Mouse (Mus musculus): Measurements from ENCODE around the gene Cntn1. TPM values are rescaled to one million over a fixed set of nuclear protein-coding genes. Genes with fewer than 3 reads are reported as not detected.

Gene Cntn1
- polyA plus RNA-seq, 1 experiment from 2014 or later: 0.11 TPM

DNA sequence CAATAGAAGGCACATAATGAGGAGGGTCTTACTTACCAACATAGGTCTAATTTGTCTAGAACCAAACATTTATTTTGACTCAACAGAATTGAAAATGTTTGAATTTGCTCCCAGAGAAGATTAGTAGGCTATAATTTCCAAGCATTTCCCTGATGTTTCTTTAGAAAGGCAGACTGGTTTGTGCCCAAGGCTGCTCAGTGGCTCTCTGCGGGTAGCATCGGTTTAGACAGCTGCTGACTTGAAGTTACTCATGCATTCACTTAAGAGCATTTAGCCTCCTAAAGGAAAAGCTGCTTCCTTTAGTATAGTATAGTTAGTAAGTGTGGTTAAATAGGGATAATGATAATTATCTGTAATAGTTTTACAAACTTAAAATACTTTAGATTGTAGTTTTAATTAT lies 104.0 kb downstream of the Cntn1 start:
- Histone ChIP-seq H3K4me1 (no peaks in the 10 kb centered on the region), H3K27ac (no peak overlapping the region), H3K27me3 (replicated peaks) (no peaks in the 10 kb centered on the region), H3K4me2 (no peak overlapping the region), H3K9ac (no peak overlapping the region), H3K36me3 (no peaks in the 10 kb centered on the region), H3K9me3 (replicated peaks) (no peaks in the 10 kb centered on the region), H3K4me3 (no peak overlapping the region)
- 82% methylated on average over 2 of the region's 2 CpGs for WGBS (ENCODE audit: insufficient replicate concordance)
- no peak for ATAC-seq

DNA sequence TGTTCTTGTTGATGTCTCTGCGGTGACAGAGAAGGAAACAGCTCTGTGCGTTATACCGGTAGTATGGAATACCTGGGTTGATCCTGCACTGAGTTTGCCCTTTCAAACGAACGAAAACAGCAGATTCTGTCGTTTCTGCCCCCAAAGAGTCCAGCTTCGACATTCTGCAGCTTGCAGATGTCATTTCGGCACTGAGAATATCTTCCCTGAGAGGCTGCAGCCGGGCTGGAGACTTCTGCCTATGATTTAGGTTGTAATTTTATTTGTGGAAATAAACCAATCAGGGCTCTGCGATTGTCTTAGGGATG lies 109.8 kb downstream of the Cntn1 start:
- no peaks in the 10 kb centered on the region for H3K36me3 ChIP-seq

DNA sequence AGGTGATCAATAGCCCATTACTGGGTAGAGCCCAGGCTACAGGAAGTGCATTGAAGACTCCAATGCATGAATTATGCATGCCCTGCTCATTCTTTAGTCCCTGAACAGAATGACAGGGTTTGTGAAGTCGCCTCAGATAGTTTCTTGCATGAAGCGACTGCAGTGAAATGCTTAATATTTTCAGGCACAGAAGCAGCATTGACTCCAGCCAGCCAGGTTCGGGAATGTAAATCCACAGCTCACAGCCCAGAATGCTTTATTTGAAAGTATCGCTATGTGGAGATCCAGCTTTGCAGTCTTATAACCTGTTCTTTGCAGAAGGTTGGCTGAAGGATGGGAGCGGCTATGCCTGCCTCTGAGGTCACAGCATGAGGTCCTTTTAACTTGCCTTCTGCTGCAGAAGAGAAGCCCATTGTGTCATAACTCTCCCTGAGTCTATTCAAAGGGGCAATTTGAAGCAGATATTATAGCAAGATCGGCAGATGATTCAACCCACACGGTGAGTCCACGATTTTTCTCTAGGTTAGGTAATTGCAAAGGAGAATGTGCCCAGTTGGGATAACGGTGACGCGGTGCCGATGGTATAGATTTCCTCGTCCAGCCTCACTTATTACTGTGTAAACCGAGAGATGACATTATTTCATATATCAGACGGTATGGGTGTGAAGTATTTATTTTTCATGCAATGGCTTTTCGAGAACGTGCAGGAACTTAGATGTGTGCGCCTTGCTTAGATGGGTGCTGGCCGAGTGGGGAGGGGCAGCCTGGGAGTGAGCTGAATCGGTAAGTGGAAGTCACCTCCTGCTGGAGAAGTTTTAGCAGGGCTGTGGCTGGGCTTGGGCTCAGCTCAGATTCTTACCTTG lies 110.4 kb downstream of the Cntn1 start:
- WGBS (ENCODE audit: insufficient replicate concordance): 48% methylated on average over 20 of the region's 20 CpGs
- Histone ChIP-seq H3K9ac (no peak overlapping the region), H3K4me3 (no peak overlapping the region), H3K4me2 (no peak overlapping the region), H3K27me3 (replicated peaks) (no peaks in the 10 kb centered on the region), H3K27ac (no peak overlapping the region), H3K4me1 (no peaks in the 10 kb centered on the region), H3K9me3 (replicated peaks) (no peaks in the 10 kb centered on the region), H3K36me3 (no peaks in the 10 kb centered on the region)
- no peak for ATAC-seq

More for the DNA sequence above, 109.8 kb downstream of the Cntn1 start:
- 61% methylated on average over 10 of the region's 10 CpGs for WGBS (ENCODE audit: insufficient replicate concordance)
- H3K4me2 ChIP-seq: no peak overlapping the region
- H3K9ac ChIP-seq: no peak overlapping the region
- no peaks in the 10 kb centered on the region for H3K27me3 ChIP-seq (replicated peaks)
- no peaks in the 10 kb centered on the region for H3K4me1 ChIP-seq
- H3K4me3 ChIP-seq: no peak overlapping the region
- no peak for ATAC-seq
- H3K27ac ChIP-seq: no peak overlapping the region
- no peaks in the 10 kb centered on the region for H3K9me3 ChIP-seq (replicated peaks)

DNA sequence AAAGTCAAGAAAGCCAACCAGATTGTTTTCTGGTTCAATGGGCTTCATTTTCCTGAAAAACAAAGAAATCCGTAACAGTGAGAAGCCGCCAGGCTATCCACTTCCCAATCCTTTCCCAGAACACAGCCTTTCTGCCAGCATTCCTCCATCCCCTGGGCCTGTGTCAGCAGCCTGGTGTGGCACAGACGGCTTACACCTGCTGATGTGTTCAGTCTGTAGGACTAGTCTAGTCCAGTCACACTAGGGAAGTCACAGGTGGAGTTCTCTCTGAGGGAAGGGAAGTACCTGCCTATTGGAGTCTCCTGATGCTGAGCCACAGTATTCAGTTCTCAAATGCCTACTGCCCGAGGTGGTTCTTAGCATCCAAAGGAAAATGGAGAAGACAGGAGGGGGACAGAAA lies 111.9 kb downstream of the Cntn1 start:
- Histone ChIP-seq H3K4me3 (no peak overlapping the region), H3K9ac (no peak overlapping the region), H3K9me3 (replicated peaks) (no peaks in the 10 kb centered on the region), H3K4me2 (no peak overlapping the region), H3K36me3 (no peaks in the 10 kb centered on the region), H3K4me1 (no peaks in the 10 kb centered on the region), H3K27me3 (replicated peaks) (no peaks in the 10 kb centered on the region), H3K27ac (no peak overlapping the region)
- WGBS (ENCODE audit: insufficient replicate concordance): 50% methylated on average over 4 of the region's 4 CpGs
- ATAC-seq: no peak

DNA sequence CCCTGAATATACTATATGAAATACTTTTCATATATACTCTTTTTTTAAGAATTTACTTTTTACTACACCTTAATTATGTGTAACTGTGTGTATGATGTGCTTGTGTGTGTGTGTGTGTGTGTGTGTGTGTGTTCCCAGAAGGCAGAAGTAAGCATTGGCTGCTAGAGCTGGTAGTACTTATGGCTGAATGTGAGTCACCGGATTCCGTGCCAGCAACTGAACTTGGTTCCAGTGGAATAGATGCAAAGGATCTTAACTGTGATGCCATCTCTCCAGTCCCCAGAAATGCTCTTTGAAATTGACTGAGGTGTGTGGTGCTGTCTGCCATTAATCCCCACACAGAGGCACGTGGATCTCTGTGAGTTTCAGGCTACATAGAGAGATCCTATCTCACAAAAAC lies 113.2 kb downstream of the Cntn1 start:
- H3K9me3 ChIP-seq (replicated peaks): no peaks in the 10 kb centered on the region
- no peak overlapping the region for H3K9ac ChIP-seq
- no peak overlapping the region for H3K4me3 ChIP-seq
- no peaks in the 10 kb centered on the region for H3K36me3 ChIP-seq
- H3K4me2 ChIP-seq: no peak overlapping the region
- no peak for ATAC-seq
- H3K27me3 ChIP-seq (replicated peaks): no peaks in the 10 kb centered on the region
- no peak overlapping the region for H3K27ac ChIP-seq
- no peaks in the 10 kb centered on the region for H3K4me1 ChIP-seq
- WGBS (ENCODE audit: insufficient replicate concordance): 62% methylated on average over 3 of the region's 3 CpGs

DNA sequence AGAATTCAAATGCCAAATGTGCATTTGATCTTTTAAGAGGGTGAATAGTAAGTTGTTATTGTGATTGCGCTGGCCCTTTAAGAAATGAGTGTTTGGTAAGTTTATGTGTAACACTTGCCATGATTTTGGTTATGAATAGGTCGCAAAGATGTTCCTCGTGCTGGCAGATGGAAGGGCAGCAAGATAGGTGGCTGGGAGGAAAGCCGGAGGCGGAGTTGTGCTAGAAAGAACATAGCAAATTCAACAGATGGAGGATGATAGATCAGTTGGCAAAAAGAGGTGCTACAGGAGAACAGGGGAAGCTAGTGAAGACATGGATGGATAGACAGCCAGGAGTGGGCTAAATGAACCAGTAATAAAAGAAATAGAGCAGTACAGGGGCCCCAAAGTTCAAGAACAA lies 115.3 kb downstream of the Cntn1 start:
- H3K9ac ChIP-seq: no peak overlapping the region
- H3K36me3 ChIP-seq: no peaks in the 10 kb centered on the region
- no peak overlapping the region for H3K27ac ChIP-seq
- ATAC-seq: no peak
- no peak overlapping the region for H3K4me3 ChIP-seq
- no peaks in the 10 kb centered on the region for H3K9me3 ChIP-seq (replicated peaks)
- no peak overlapping the region for H3K4me2 ChIP-seq
- WGBS (ENCODE audit: insufficient replicate concordance): 70% methylated on average over 5 of the region's 5 CpGs
- no peaks in the 10 kb centered on the region for H3K27me3 ChIP-seq (replicated peaks)
- H3K4me1 ChIP-seq: no peaks in the 10 kb centered on the region

DNA sequence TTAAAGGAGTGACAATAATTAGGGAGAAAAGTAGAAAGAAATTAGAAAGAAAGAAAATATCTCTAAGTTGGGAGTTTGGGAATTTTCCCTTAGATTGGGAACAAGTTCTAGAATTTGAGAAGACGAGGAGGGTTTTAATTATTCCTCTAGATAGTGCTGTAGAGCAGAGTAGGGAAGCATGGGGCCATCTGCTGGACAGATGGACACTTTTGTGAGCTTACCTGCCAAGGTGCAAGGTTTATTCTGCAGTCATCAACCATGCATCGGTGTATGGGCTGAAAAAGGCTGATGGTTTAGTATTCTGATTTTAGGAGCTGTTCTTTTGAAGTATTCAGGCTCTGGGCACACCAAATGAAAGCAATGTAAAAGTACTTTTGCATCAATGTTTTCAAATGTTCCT lies 124.8 kb downstream of the Cntn1 start:
- ATAC-seq: no peak
- no peaks in the 10 kb centered on the region for H3K4me1 ChIP-seq
- H3K9ac ChIP-seq: no peak overlapping the region
- no peak overlapping the region for H3K4me2 ChIP-seq
- H3K36me3 ChIP-seq: no peaks in the 10 kb centered on the region
- 45% methylated on average over 2 of the region's 2 CpGs for WGBS (ENCODE audit: insufficient replicate concordance)
- H3K4me3 ChIP-seq: no peak overlapping the region
- no peak overlapping the region for H3K27ac ChIP-seq
- H3K9me3 ChIP-seq (replicated peaks): no peaks in the 10 kb centered on the region
- no peaks in the 10 kb centered on the region for H3K27me3 ChIP-seq (replicated peaks)

DNA sequence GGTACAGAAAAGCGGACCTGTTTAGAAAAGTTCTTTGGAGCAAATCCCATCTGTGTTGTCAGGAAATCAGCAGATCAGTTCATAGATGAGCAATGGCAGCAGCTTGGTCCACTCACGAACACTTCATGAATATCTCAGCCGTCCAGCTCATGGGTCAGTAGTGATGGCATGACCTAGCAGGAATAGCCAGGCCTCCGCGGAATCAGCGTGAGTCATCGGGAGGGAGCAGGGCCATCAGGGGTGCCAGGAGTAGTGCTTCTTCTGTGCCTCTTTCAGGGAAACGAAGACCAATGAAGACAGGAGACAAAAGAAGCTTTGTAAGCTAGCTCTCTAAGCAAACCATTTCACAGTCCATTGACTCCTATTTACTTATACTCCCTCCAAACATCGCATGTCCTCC lies 126.4 kb downstream of the Cntn1 start:
- Histone ChIP-seq H3K4me1 (no peaks in the 10 kb centered on the region), H3K27me3 (replicated peaks) (no peaks in the 10 kb centered on the region), H3K36me3 (no peaks in the 10 kb centered on the region), H3K9me3 (replicated peaks) (no peaks in the 10 kb centered on the region), H3K27ac (no peak overlapping the region), H3K4me3 (no peak overlapping the region), H3K4me2 (no peak overlapping the region), H3K9ac (no peak overlapping the region)
- no peak for ATAC-seq
- WGBS (ENCODE audit: insufficient replicate concordance): 64% methylated on average over 9 of the region's 9 CpGs

DNA sequence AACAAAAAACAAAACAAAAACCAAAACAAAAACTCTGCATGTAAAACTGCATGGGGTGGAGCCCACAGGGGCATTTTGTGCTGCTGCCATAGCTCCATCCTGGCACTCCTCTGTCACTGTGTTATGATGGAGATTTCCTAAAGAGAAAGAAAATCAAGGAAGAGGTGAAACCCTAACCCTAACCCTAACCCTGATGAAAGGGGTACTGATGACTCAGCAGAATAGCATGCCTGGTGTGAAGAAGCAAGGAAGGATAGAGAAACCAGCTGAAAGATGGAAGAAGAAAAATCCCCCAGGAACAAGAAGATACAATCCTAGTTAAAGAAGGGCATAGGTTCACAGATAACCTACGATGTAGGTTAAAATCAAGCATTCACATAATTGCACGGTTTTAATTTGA lies 134.5 kb downstream of the Cntn1 start:
- no peak overlapping the region for H3K4me3 ChIP-seq
- ATAC-seq: no peak
- WGBS (ENCODE audit: insufficient replicate concordance): 75% methylated on average over 2 of the region's 2 CpGs
- H3K4me2 ChIP-seq: no peak overlapping the region
- H3K4me1 ChIP-seq: no peaks in the 10 kb centered on the region
- no peaks in the 10 kb centered on the region for H3K27me3 ChIP-seq (replicated peaks)
- H3K9ac ChIP-seq: no peak overlapping the region
- no peak overlapping the region for H3K27ac ChIP-seq
- H3K9me3 ChIP-seq (replicated peaks): no peaks in the 10 kb centered on the region
- H3K36me3 ChIP-seq: no peaks in the 10 kb centered on the region

DNA sequence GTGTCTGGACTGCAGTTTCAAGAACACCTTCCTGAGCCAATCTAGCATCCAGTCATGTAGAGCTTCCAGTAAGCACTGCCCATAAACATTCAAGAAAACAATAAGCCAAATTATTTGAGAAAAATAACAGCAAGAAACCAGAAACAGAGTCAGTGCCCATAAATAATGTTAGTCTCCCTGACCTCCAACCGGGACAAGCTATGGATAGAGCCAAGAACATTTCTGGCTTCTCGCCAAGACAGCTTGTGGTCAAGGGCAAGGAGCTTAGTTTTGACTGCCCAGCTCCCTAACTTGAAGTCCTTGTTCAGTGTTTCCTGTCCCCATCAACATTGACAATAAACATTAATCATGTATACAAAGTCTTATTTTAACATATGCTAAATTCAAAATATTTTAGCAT lies 139.0 kb downstream of the Cntn1 start:
- H3K27ac ChIP-seq: no peak overlapping the region
- no peaks in the 10 kb centered on the region for H3K9me3 ChIP-seq (replicated peaks)
- WGBS (ENCODE audit: insufficient replicate concordance): 52% methylated on average over 2 of the region's 2 CpGs
- ATAC-seq: no peak
- H3K4me1 ChIP-seq: no peaks in the 10 kb centered on the region
- H3K9ac ChIP-seq: no peak overlapping the region
- H3K27me3 ChIP-seq (replicated peaks): no peaks in the 10 kb centered on the region
- no peaks in the 10 kb centered on the region for H3K36me3 ChIP-seq
- no peak overlapping the region for H3K4me3 ChIP-seq
- no peak overlapping the region for H3K4me2 ChIP-seq

DNA sequence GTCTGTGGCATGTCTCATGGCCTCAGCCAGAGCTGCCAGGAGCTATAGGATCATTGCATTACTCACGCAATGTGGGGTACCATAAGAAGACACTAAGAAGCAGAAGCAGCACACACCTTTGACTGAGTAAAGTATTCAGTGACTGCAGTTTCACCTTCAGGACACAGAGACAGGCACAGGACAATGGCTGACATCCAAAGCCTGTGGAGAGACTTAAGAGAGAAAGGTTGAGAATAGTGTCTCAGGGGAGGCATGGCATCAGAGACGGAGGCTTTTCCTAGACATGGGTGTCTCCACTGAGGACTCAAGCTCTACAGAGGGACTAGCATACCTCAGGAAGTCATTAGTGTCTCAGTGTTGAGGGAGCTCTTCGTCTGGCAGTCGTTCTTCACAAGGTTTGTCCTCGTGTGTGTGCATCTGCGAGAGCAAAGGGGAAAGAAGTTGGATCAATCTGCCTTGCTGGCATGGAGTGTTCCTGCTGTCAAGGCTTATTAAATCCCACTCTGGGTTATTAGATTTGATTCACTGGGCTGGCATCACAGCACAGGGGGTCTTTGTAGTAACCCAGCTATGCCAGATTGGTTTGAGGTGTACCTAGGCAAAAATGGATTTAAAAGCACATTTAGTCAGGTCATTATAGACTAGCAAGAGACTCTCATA lies 149.5 kb downstream of the Cntn1 start:
- Histone ChIP-seq H3K27me3 (replicated peaks) (no peaks in the 10 kb centered on the region), H3K4me3 (no peak overlapping the region), H3K9ac (no peak overlapping the region), H3K9me3 (replicated peaks) (no peaks in the 10 kb centered on the region), H3K36me3 (no peaks in the 10 kb centered on the region), H3K4me2 (no peak overlapping the region), H3K27ac (no peak overlapping the region), H3K4me1 (no peaks in the 10 kb centered on the region)
- no peak for ATAC-seq
- WGBS (ENCODE audit: insufficient replicate concordance): 62% methylated on average over 6 of the region's 6 CpGs

DNA sequence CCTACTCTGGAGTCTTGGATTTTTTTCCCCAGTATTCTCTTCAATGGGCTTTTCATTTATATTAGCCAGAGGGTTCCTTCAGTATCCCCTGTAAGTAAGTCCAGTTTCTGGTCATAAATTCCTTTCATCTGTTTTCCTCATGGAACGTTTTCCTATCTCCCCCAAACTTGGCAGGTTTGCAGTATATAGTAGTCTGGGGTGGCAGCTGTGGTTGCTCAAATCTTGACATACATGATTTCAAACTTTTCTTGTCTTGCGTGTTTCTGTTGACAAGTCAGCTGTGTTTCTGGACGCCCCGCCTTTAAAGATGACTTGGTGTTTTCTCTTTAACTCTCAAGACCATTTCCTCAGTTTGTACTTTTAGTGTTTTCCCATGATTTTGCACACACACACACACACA lies 155.7 kb downstream of the Cntn1 start:
- no peaks in the 10 kb centered on the region for H3K4me1 ChIP-seq
- ATAC-seq: no peak
- no peak overlapping the region for H3K4me2 ChIP-seq
- H3K27me3 ChIP-seq (replicated peaks): no peaks in the 10 kb centered on the region
- 70% methylated on average over 4 of the region's 4 CpGs for WGBS (ENCODE audit: insufficient replicate concordance)
- no peaks in the 10 kb centered on the region for H3K36me3 ChIP-seq
- H3K9ac ChIP-seq: no peak overlapping the region
- no peak overlapping the region for H3K4me3 ChIP-seq
- H3K27ac ChIP-seq: no peak overlapping the region
- H3K9me3 ChIP-seq (replicated peaks): 0 out of 2 replicates have a peak, but pooled peaks cover 11% of the 10 kb centered on the region
